Mouse (Mus musculus): Measurements from ENCODE around the gene Supt3. TPM values are rescaled to one million over a fixed set of nuclear protein-coding genes. Genes with fewer than 3 reads are reported as not detected.

Supt3 gene
- polyA plus RNA-seq, 1 experiment from 2014 or later = 24.7 TPM

GRCm38 (mm10) chr17:44842184-44842583 is 65.2 kb downstream of the Supt3 start:
- Histone ChIP-seq H3K27ac (no peak overlapping the region), H3K27me3 (0 out of 2 replicates have a peak, but pooled peaks cover 4% of the 10 kb centered on the region), H3K4me3 (no peak overlapping the region), H3K9me3 (no peaks in the 10 kb centered on the region), H3K9ac (no peak overlapping the region), H3K36me3 (no peaks in the 10 kb centered on the region), H3K4me2 (replicated peaks) (no peak overlapping the region), H3K4me1 (peaks cover 4% of the 10 kb centered on the region; the same call in 1 of the 2 replicates)
- ATAC-seq (ENCODE audit: low FRiP score, low read depth) = no peak
- WGBS = 57% methylated on average over 4 of the region's 4 CpGs

DNA sequence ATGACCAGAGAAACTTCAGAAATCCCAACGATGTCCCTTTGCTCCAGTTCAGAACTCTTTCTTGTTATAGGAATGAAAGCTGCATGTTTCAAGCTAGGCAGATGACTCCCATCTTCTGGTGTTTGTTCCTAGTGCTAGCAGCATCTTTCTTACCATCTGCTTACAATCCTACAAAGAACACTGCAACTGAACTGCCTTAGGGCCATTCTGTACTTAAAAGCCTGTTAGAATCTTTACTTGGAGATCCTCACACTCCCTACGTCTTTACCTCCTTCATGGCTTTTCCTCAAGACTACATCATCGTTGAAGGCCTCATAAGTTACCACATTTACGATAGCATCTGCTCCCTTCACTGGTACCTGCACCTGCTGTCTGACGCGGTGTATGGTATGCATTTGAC is 86.2 kb downstream of the Supt3 start:
- H3K4me3 ChIP-seq = no peak overlapping the region
- no peak overlapping the region for H3K27ac ChIP-seq
- H3K36me3 ChIP-seq = no peaks in the 10 kb centered on the region
- 88% methylated on average over 6 of the region's 6 CpGs for WGBS
- H3K4me1 ChIP-seq = peaks cover 9% of the 10 kb centered on the region; the same call in 1 of the 2 replicates
- H3K27me3 ChIP-seq = no peaks in the 10 kb centered on the region
- no peak overlapping the region for H3K4me2 ChIP-seq (replicated peaks)
- H3K9ac ChIP-seq = no peak overlapping the region
- H3K9me3 ChIP-seq = no peaks in the 10 kb centered on the region
- ATAC-seq (ENCODE audit: low FRiP score, low read depth) = no peak

GRCm38 (mm10) chr17:44893592-44893991 is 116.6 kb downstream of the Supt3 start:
- no peak overlapping the region for H3K4me2 ChIP-seq (replicated peaks)
- 76% methylated on average over 1 of the region's 1 CpGs for WGBS
- no peak for ATAC-seq (ENCODE audit: low FRiP score, low read depth)
- no peaks in the 10 kb centered on the region for H3K27me3 ChIP-seq
- H3K36me3 ChIP-seq = no peaks in the 10 kb centered on the region
- H3K9ac ChIP-seq = no peak overlapping the region
- no peaks in the 10 kb centered on the region for H3K4me1 ChIP-seq
- no peaks in the 10 kb centered on the region; the same call in 1 of the 2 replicates for H3K9me3 ChIP-seq
- H3K4me3 ChIP-seq = no peak overlapping the region
- H3K27ac ChIP-seq = no peak overlapping the region

GRCm38 (mm10) chr17:44943536-44944090 is 166.7 kb downstream of the Supt3 start:
- whole genome bisulfite sequencing = 73% methylated on average over 4 of the region's 4 CpGs

DNA sequence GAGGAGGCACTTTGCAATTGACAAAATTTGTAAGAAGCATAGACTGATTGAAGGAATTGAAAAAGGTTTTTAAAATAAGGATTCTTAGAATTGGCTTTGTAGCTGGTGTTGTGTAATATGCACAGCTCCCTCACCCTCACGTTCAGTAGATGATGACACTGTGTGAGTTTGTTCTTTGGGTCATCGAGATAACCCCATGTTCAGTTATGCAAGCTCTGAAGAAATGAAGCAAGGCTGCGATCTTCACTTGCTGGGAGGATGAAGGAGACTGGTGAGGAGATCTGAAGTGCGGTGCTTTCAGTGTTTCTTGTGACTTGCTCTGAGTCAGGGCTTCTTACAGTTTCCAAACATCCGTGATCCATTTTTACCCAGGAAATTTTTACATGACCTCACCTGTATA is 168.4 kb downstream of the Supt3 start:
- no peak overlapping the region for H3K27ac ChIP-seq
- WGBS = 87% methylated on average over 5 of the region's 5 CpGs
- H3K27me3 ChIP-seq = no peaks in the 10 kb centered on the region
- H3K9ac ChIP-seq = no peak overlapping the region
- no peaks in the 10 kb centered on the region for H3K4me1 ChIP-seq
- no peaks in the 10 kb centered on the region for H3K36me3 ChIP-seq
- no peak overlapping the region for H3K4me2 ChIP-seq (replicated peaks)
- ATAC-seq (ENCODE audit: low FRiP score, low read depth) = no peak
- H3K4me3 ChIP-seq = no peak overlapping the region
- H3K9me3 ChIP-seq = no peaks in the 10 kb centered on the region

More at GRCm38 (mm10) chr17:44943536-44944090, 166.7 kb downstream of the Supt3 start:
- Histone ChIP-seq H3K9me3 (no peaks in the 10 kb centered on the region), H3K36me3 (no peaks in the 10 kb centered on the region), H3K4me2 (replicated peaks) (no peak overlapping the region), H3K9ac (no peak overlapping the region), H3K27me3 (no peaks in the 10 kb centered on the region), H3K4me1 (no peaks in the 10 kb centered on the region), H3K4me3 (no peak overlapping the region), H3K27ac (no peak overlapping the region)
- no peak for ATAC-seq (ENCODE audit: low FRiP score, low read depth)

GRCm38 (mm10) chr17:44948321-44948720 is 171.4 kb downstream of the Supt3 start:
- H3K9me3 ChIP-seq = no peaks in the 10 kb centered on the region
- no peaks in the 10 kb centered on the region for H3K36me3 ChIP-seq
- no peak overlapping the region for H3K4me3 ChIP-seq
- H3K27ac ChIP-seq = no peak overlapping the region
- ATAC-seq (ENCODE audit: low FRiP score, low read depth) = no peak
- H3K4me1 ChIP-seq = no peaks in the 10 kb centered on the region
- 93% methylated on average over 3 of the region's 3 CpGs for whole genome bisulfite sequencing
- H3K9ac ChIP-seq = no peak overlapping the region
- H3K4me2 ChIP-seq (replicated peaks) = no peak overlapping the region
- no peaks in the 10 kb centered on the region for H3K27me3 ChIP-seq

- Histone ChIP-seq H3K9ac (no peak overlapping the region), H3K27ac (no peak overlapping the region), H3K4me3 (no peak overlapping the region), H3K27me3 (no peaks in the 10 kb centered on the region), H3K4me2 (replicated peaks) (no peak overlapping the region), H3K36me3 (no peaks in the 10 kb centered on the region), H3K4me1 (peaks cover 10% of the 10 kb centered on the region), H3K9me3 (no peaks in the 10 kb centered on the region)
- ATAC-seq (ENCODE audit: low FRiP score, low read depth) = no peak
- WGBS = 42% methylated on average over 2 of the region's 2 CpGs
Observed at GRCm38 (mm10) chr17:44956671-44957070, 179.7 kb downstream of the Supt3 start.

DNA sequence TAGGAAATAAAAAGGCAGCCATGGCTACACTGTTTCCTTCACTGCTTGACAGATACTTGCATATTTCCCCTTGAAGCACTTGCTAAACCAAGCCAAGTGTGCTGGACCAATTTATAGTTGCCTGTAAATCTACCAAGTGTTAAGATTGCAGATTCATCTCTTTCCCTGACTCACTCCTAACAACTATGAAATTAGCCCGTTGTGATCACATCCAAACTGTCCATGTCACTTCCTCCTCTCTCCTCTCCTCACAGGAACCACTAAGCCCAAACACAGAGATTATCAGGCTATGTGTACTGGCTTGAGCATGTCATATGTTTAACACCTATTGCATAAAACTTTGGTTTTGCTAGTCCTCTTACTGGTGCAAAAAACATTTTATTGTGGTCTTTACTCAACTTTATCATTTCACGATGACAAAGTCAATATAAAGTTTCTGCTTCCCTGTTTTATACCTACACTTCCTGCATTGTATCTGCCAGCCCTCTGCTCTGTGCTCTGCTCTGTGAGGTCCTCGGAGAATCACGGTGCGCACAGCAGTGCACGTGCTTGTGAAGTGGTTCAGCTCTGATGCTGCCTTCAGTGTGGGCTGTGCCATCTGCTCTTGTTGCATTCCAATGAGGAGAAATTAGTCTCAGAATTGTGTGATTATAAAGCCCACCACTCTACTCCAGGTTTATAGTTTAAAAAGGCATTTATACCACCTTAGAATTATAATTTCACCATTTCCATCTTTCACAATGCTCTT is 186.3 kb downstream of the Supt3 start:
- H3K9ac ChIP-seq = no peak overlapping the region
- H3K4me3 ChIP-seq = no peak overlapping the region
- no peak overlapping the region for H3K27ac ChIP-seq
- H3K4me1 ChIP-seq = no peaks in the 10 kb centered on the region
- WGBS = 69% methylated on average over 6 of the region's 6 CpGs
- ATAC-seq (ENCODE audit: low FRiP score, low read depth) = no peak
- H3K27me3 ChIP-seq = 0 out of 2 replicates have a peak, but pooled peaks cover 3% of the 10 kb centered on the region
- no peak overlapping the region for H3K4me2 ChIP-seq (replicated peaks)
- no peaks in the 10 kb centered on the region for H3K9me3 ChIP-seq
- H3K36me3 ChIP-seq = no peaks in the 10 kb centered on the region

- H3K27ac ChIP-seq = no peak overlapping the region
- no peaks in the 10 kb centered on the region for H3K9me3 ChIP-seq
- no peak overlapping the region for H3K4me2 ChIP-seq (replicated peaks)
- H3K4me1 ChIP-seq = no peaks in the 10 kb centered on the region
- WGBS = 65% methylated on average over 1 of the region's 1 CpGs
- H3K36me3 ChIP-seq = no peaks in the 10 kb centered on the region
- 0 out of 2 replicates have a peak, but pooled peaks cover 3% of the 10 kb centered on the region for H3K27me3 ChIP-seq
- no peak overlapping the region for H3K9ac ChIP-seq
- no peak for ATAC-seq (ENCODE audit: low FRiP score, low read depth)
- H3K4me3 ChIP-seq = no peak overlapping the region
Observed at GRCm38 (mm10) chr17:44967186-44967585, 190.2 kb downstream of the Supt3 start.

DNA sequence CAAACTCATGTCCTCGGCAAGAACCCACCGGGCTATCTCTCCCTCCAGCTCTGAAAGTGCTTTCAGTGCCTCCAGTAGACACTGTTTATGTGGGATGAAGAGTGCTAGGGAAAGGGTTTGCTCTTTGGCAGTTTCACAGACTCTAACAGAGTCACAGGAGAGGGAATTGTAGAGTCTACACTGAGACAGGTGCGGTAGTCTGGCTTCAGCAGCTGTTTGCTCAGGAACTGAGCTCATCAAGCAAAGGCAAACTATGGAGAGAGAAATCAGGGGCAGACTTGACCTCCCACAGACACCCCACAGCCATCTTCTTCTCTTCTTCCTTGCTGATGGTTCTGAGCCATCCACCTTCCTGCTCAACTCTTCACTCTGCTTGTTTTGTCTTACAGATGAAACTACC is 193.3 kb downstream of the Supt3 start:
- H3K27ac ChIP-seq = no peak overlapping the region
- WGBS = 90% methylated on average over 3 of the region's 3 CpGs

GRCm38 (mm10) chr17:44973489-44973888 is 196.5 kb downstream of the Supt3 start:
- WGBS = 43% methylated on average over 4 of the region's 4 CpGs
- Histone ChIP-seq H3K9me3 (no peaks in the 10 kb centered on the region), H3K4me3 (no peak overlapping the region), H3K4me2 (replicated peaks) (no peak overlapping the region), H3K9ac (no peak overlapping the region), H3K36me3 (no peaks in the 10 kb centered on the region), H3K27ac (no peak overlapping the region), H3K27me3 (no peaks in the 10 kb centered on the region), H3K4me1 (no peaks in the 10 kb centered on the region)
- ATAC-seq (ENCODE audit: low FRiP score, low read depth) = peak; percentile 57; the same call in 1 of the 2 replicates

More for the DNA sequence above, 193.3 kb downstream of the Supt3 start:
- no peaks in the 10 kb centered on the region for H3K9me3 ChIP-seq
- H3K4me1 ChIP-seq = no peaks in the 10 kb centered on the region
- no peak overlapping the region for H3K4me2 ChIP-seq (replicated peaks)
- no peak overlapping the region for H3K4me3 ChIP-seq
- no peak overlapping the region for H3K9ac ChIP-seq
- ATAC-seq (ENCODE audit: low FRiP score, low read depth) = no peak
- H3K36me3 ChIP-seq = no peaks in the 10 kb centered on the region
- 0 out of 2 replicates have a peak, but pooled peaks cover 3% of the 10 kb centered on the region for H3K27me3 ChIP-seq

GRCm38 (mm10) chr17:44977690-44978089 is 200.7 kb downstream of the Supt3 start:
- no peak for ATAC-seq (ENCODE audit: low FRiP score, low read depth)
- Histone ChIP-seq H3K27me3 (no peaks in the 10 kb centered on the region), H3K27ac (no peak overlapping the region), H3K4me2 (replicated peaks) (no peak overlapping the region), H3K4me3 (no peak overlapping the region), H3K9ac (no peak overlapping the region), H3K9me3 (no peaks in the 10 kb centered on the region), H3K36me3 (no peaks in the 10 kb centered on the region), H3K4me1 (no peaks in the 10 kb centered on the region)
- 89% methylated on average over 2 of the region's 2 CpGs for WGBS
